Mouse (Mus musculus) frontal cortex, adult (tissue): ENCODE measurements around the gene Slc48a1.
A peak's percentile ranks its signal among the peaks of the same experiment; 100 is the strongest.

Experiments used
- ATAC-seq: cut with Nextera tagmentation; 2 replicates; pipeline ENCODE4 v1.9.2; 2017; ENCODE audit warnings: mild to moderate bottlenecking, moderate library complexity, mixed read lengths; ENCODE audit not compliant: low TSS enrichment

The Slc48a1 gene

GRCm38 (mm10) chr15:97778311-97779098 lies at the start of gene Slc48a1:
Gene Slc48a1 (plus strand): TSS chr15:97778520.
- ATAC-seq, result no peak

GRCm38 (mm10) chr15:97728804-97729203 lies 49.5 kb upstream of the Slc48a1 start:
- peak; percentile 54 for ATAC-seq

- no peak for ATAC-seq
Observed at GRCm38 (mm10) chr15:97730365-97730764, 48.0 kb upstream of the Slc48a1 start.

GRCm38 (mm10) chr15:97731111-97731510 lies 47.2 kb upstream of the Slc48a1 start, which contains the start of gene Endou:
Gene Endou (minus strand): TSS chr15:97731339.
- ATAC-seq, result no peak

- ATAC-seq, result no peak
Observed at GRCm38 (mm10) chr15:97731988-97732387, 46.3 kb upstream of the Slc48a1 start.

- ATAC-seq, result no peak
Observed at GRCm38 (mm10) chr15:97738923-97739322, 39.4 kb upstream of the Slc48a1 start.

- ATAC-seq, result no peak
Observed at GRCm38 (mm10) chr15:97740283-97740732, 38.0 kb upstream of the Slc48a1 start.

- ATAC-seq, result no peak
Observed at GRCm38 (mm10) chr15:97741662-97742061, 36.7 kb upstream of the Slc48a1 start.

- ATAC-seq, result no peak
Observed at GRCm38 (mm10) chr15:97742074-97742473, 36.2 kb upstream of the Slc48a1 start.

GRCm38 (mm10) chr15:97742600-97742999 lies 35.7 kb upstream of the Slc48a1 start:
- no peak for ATAC-seq

GRCm38 (mm10) chr15:97743210-97743609 lies 35.1 kb upstream of the Slc48a1 start:
- no peak for ATAC-seq

- no peak for ATAC-seq
Observed at GRCm38 (mm10) chr15:97743961-97744525, 34.3 kb upstream of the Slc48a1 start.

GRCm38 (mm10) chr15:97744930-97745329 lies 33.4 kb upstream of the Slc48a1 start:
- no peak for ATAC-seq

- peak; percentile 16; the same call in 1 of the 2 replicates for ATAC-seq
Observed at GRCm38 (mm10) chr15:97745331-97745730, 33.0 kb upstream of the Slc48a1 start.

- no peak for ATAC-seq
Observed at GRCm38 (mm10) chr15:97746278-97746677, 32.0 kb upstream of the Slc48a1 start.

- no peak for ATAC-seq
Observed at GRCm38 (mm10) chr15:97746748-97747147, 31.6 kb upstream of the Slc48a1 start.

GRCm38 (mm10) chr15:97747486-97747885 lies 30.8 kb upstream of the Slc48a1 start:
- ATAC-seq, result no peak

GRCm38 (mm10) chr15:97748309-97748708 lies 30.0 kb upstream of the Slc48a1 start:
- ATAC-seq, result no peak

GRCm38 (mm10) chr15:97748964-97749363 lies 29.4 kb upstream of the Slc48a1 start:
- ATAC-seq, result no peak

- no peak for ATAC-seq
Observed at GRCm38 (mm10) chr15:97749397-97749796, 28.9 kb upstream of the Slc48a1 start.

- ATAC-seq, result no peak
Observed at GRCm38 (mm10) chr15:97749841-97750240, 28.5 kb upstream of the Slc48a1 start.

GRCm38 (mm10) chr15:97750697-97751096 lies 27.6 kb upstream of the Slc48a1 start:
- ATAC-seq, result peak; percentile 53

GRCm38 (mm10) chr15:97751676-97752075 lies 26.6 kb upstream of the Slc48a1 start:
- no peak for ATAC-seq
